Mouse (Mus musculus) macrophage (primary cell): ENCODE results near the gene Slfn8. TPM values are rescaled to one million over a fixed set of nuclear protein-coding genes. Genes with fewer than 3 reads are reported as not detected.
"Not testable (repeated sequence)": the region's sequence is repeated elsewhere in the genome, so short reads cannot be mapped to it uniquely, and the experiment has no call there.

ENCODE experiments used
- H3K27ac ChIP-seq: fragments of 350-480 bp; formaldehyde crosslinking; 2 replicates; pipeline ENCODE4 v1.9.0; 2021
- H3K36me3 ChIP-seq: fragments of 350-480 bp; formaldehyde crosslinking; 2 replicates; pipeline ENCODE4 v1.9.0; 2021; ENCODE audit errors: inconsistent target
- H3K4me3 ChIP-seq: fragments of 350-480 bp; formaldehyde crosslinking; 2 replicates; pipeline ENCODE4 v1.9.0; 2021; ENCODE audit errors: inconsistent target
- H3K79me2 ChIP-seq: fragments of 350-480 bp; formaldehyde crosslinking; 2 replicates; pipeline ENCODE4 v1.9.0; 2021; ENCODE audit errors: inconsistent target
- WGBS: methylation state at CpG from one replicate; pipeline ENCODE4 v1.1.7; 2026; ENCODE audit warnings: inconsistent platforms; ENCODE audit not compliant: missing documents; 5-methylcytosine and 5-hydroxymethylcytosine counted together
- polyA plus RNA-seq: library from polyadenylated mRNA; stranded (reverse); fragments of 250-400 nt; gene quantifications from 3 replicates; pipeline ENCODE4 v1.2.4, GENCODE M21; 2018; ENCODE audit warnings: inconsistent platforms

Slfn8 gene
- polyA plus RNA-seq, 1 experiment from 2014 or later, result 83.5 TPM

DNA sequence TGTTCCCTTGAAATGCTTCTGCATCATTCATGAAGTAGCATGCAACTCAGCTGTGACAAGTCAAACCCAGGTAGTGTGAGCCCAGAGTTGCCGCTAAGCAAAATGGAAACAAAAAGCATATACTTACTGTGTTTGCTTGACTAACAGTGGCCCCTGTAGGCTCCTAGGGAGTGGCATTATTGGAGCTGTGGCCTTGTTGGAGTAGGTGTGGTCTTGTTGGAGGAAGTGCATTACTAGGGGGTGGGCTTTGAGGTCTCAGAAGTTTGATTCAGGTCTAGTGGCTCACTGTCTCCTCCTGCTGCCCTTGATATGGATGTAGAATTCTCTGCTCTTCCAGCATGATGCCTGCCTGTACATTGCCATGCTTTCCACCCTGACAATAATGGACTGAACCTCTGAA, 19.7 kb upstream of the Slfn8 start:
- Histone ChIP-seq H3K27ac (peak overlapping the region; percentile 96), H3K4me3 (peak overlapping the region; percentile 54), H3K79me2 (peaks cover 37% of the 10 kb centered on the region), H3K36me3 (peaks cover 23% of the 10 kb centered on the region)
- no CpG with 5 or more reads among the region's 1 CpGs for WGBS

DNA sequence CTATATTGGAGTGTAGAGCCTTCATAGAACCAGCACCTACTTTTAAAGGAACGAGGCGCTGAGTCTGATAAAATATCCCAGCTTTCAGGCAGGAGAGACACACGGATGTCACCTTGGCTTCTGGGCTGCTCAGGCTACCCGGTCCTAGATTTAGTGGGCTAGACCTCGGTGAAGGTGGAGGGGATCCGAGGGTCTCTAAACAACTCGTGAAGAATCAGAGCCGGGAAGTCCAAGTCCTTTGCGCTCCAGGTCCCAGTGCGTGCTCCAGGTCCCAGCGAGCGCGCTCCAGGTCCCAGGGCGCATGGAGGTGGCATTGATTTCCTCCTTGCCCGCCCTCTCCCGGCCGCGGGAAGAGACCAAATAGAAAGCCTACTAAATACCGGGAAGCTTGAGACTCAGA, 19.2 kb upstream of the Slfn8 start:
- Histone ChIP-seq H3K79me2 (peaks cover 42% of the 10 kb centered on the region), H3K27ac (peak overlapping the region; percentile 96), H3K4me3 (peak overlapping the region; percentile 54), H3K36me3 (peaks cover 28% of the 10 kb centered on the region)
- WGBS, result 5% methylated on average over 19 of the region's 19 CpGs

DNA sequence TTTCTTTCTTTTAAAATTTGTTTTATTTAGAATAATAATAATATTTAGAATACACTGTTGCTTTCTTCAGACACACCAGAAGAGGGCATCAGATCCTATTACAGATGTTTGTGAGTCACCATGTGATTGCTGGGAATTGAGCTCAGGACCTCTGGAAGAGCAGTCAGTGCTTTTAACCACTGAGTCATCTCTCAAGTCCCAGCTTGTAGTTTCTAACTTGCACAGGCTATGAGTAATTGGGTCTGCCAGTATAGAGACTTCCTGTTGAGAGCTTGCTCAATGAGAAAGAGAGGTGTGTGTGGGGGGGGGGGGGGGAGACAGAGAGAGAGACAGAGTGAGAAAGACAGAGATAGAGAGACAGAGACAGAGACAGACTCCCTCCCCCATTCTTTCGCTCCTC, 18.5 kb upstream of the Slfn8 start:
- H3K36me3 ChIP-seq, result peaks cover 35% of the 10 kb centered on the region
- H3K79me2 ChIP-seq, result peaks cover 49% of the 10 kb centered on the region
- WGBS, result 55% methylated on average over 1 of the region's 1 CpGs
- peak overlapping the region; percentile 54 for H3K4me3 ChIP-seq
- H3K27ac ChIP-seq, result peak overlapping the region; percentile 96

DNA sequence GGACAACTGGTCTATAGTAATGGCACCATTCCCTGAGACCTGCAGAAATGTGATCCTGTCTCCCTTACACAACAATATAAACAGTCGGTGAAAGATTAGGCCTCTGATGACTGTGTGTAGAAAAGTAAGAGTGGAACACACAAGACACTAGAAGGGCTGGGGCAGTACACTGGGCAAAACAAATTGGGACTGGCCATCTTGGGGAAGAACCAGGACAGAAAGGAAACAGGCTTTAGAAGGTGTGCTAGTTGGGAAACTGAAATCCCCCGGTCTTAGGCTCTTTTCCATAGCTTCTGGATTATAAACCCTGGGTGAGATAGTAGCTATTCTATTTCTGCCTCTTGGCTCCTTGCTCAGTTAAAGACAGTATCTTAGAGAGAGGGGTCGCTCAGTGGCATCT, 18.1 kb upstream of the Slfn8 start:
- H3K4me3 ChIP-seq, result not testable (repeated sequence)
- H3K79me2 ChIP-seq, result peaks cover 53% of the 10 kb centered on the region
- 83% methylated on average over 3 of the region's 3 CpGs for WGBS
- peaks cover 40% of the 10 kb centered on the region for H3K36me3 ChIP-seq
- H3K27ac ChIP-seq, result peak overlapping the region; percentile 96

DNA sequence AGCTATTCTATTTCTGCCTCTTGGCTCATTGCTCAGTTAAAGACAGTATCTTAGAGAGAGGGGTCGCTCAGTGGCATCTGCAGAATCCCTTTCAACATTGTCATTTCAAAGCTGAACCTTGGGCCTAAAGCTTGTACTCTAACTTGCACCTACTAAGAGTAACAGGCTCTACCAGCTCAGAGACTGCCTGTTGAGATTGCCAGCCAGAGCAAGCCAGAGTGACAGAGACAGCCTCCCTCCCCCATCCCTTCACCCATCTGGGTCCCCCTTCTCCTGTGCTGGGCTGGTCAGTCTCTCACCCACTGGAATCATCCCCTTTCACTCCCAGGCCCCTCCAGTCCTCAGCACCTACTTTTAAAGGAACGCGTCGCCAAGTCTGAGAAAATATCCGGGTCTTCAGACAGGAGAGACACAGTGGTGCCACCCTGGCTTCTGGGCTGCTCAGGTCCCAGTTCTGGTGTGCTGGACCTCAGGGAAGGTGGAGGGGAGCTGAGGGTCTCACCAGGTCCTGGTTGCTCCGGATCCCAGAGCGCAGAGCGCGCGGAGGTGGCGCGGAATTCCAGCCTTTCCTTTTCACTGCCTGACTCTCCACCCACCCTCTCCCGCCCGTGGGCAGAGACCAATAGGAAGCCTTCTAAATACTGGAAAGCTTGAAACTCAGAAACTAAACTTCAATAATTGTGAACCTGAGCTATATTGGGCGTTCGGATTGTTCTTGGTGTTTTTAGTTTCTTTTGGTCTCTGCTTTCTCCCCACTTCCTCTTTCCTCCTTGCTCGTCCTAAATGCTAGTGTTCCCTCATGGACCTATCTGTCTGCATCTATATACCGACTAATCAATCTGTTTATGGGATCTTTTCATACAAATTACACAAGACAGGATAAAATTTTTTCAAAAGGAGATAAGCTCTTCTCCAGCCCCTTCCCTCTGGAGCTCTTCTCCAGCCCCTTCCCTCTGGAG, 770 bp downstream of the Slfn8 start:
- peaks cover 30% of the 10 kb centered on the region for H3K36me3 ChIP-seq
- H3K79me2 ChIP-seq, result peaks cover 58% of the 10 kb centered on the region
- 16% methylated on average over 14 of the region's 18 CpGs for WGBS
- peak overlapping the region; percentile 83 for H3K4me3 ChIP-seq
- peak overlapping the region; percentile 99 for H3K27ac ChIP-seq

DNA sequence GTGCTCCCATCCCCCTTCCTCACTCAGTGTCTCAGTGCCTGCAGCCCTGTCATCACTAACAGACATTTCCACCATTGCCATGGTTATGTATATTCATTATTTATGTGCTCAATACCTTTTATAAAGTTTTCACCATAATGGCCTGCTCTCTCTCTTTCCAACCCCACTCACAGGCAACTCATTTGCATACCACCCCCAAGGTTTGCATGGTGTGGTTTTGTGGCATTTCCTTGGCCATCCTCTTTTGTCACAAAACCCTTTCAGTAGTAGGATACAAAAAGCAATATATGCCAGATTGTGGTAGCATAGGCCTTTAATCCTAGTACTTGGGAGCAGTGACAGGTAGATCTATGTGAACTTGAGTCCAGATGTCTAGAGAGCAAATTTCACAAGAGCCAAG, 4.5 kb downstream of the Slfn8 start:
- H3K36me3 ChIP-seq, result peaks cover 67% of the 10 kb centered on the region
- no peak overlapping the region for H3K27ac ChIP-seq
- H3K4me3 ChIP-seq, result no peak overlapping the region
- peaks cover 96% of the 10 kb centered on the region for H3K79me2 ChIP-seq

DNA sequence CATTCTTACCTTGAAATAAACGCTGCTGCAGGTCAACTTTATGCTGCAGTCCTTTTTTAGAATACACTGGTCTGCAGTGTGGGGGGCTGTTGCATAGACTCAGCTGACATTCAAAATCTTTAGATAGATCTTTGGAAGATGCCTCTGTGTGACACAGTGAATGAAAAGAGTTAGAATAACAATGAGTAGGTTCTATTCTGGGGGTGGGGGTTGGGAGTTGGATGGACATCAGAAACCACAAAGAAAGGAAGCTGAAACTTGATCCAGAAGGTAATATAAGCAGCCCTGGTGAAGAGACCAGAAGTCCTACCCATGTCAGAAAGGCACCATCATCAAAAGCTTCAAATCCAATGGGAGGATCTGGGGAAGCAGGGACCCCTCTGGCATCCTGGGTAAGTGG, 7.3 kb downstream of the Slfn8 start:
- 86% methylated on average over 1 of the region's 1 CpGs for WGBS
- H3K27ac ChIP-seq, result no peak overlapping the region
- H3K79me2 ChIP-seq, result peaks cover 100% of the 10 kb centered on the region
- no peak overlapping the region for H3K4me3 ChIP-seq
- peaks cover 95% of the 10 kb centered on the region for H3K36me3 ChIP-seq

DNA sequence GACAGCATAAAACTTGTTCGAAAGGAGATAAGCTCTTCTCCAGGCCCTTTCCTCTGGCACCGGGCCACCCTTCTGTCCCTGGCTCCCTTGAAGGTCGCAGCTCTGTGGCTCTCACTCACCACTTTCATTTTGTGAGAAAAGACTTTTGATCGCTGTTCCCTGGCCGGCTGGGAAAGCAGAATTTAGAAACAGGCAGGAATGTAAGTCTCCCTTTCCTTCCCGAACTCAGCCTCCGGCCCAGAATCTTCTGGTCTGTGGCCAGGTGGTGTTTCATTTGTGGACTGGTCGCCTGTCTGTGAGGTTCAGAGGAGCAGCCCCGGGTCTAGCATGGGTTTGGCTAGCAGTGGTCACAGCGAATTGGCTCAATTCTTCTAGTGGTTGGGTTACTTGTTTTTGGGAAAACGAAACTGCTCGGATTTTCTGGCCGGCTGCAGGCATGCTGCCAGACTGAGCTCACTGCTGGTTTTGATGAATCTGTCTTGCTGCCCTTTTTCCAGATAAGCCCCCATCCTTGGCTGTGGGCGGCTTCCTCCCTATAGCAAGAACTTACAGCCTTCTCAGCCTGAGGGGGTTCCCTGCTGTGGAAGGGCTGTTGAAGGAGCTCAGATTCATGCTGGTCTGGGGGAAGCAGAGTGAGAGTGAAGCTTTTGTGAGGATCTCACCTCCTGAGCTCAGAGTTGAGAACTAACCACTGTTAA, 29.0 kb downstream of the Slfn8 start, which contains the start of gene Slfn9:
Slfn9 (minus strand) TSS at position 362 of the 698 bp plus-strand sequence.
- H3K27ac ChIP-seq, result peak within 1 kb of the TSS; percentile 86
- peaks cover 46% of the 10 kb centered on the region for H3K79me2 ChIP-seq
- H3K4me3 ChIP-seq, result peak within 1 kb of the TSS; percentile 58
- WGBS, result 6% methylated on average over 14 of the region's 14 CpGs
- H3K36me3 ChIP-seq, result peaks cover 9% of the 10 kb centered on the region; the same call in 1 of the 2 replicates

DNA sequence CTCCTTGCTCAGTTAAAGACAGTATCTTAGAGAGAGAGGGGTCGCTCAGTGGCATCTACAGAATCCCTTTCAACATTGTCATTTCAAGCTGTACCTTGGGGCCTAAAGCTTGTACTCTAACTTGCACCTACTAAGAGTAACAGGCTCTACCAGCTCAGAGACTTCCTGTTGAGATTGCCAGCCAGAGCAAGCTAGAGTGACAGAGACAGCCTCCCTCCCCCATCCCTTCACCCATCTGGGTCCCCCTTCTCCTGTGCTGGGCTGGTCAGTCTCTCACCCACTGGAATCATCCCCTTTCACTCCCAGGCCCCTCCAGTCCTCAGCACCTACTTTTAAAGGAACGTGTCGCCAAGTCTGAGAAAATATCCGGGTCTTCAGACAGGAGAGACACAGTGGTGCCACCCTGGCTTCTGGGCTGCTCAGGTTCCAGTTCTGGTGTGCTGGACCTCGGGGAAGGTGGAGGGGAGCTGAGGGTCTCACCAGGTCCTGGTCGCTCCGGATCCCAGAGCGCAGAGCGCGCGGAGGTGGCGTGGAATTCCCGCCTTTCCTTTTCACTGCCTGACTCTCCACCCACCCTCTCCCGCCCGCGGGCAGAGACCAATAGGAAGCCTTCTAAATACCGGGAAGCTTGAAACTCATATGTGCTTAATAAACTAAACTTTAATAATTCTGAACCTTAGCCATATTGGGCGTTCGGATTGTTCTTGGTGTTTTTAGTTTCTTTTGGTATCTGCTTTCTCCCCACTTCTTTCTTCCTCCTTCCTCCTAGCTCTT, 29.8 kb downstream of the Slfn8 start:
- Histone ChIP-seq H3K79me2 (peaks cover 55% of the 10 kb centered on the region), H3K27ac (peak overlapping the region; percentile 86), H3K4me3 (peak overlapping the region; percentile 58)
- 16% methylated on average over 19 of the region's 19 CpGs for WGBS
- not testable (repeated sequence) for H3K36me3 ChIP-seq

DNA sequence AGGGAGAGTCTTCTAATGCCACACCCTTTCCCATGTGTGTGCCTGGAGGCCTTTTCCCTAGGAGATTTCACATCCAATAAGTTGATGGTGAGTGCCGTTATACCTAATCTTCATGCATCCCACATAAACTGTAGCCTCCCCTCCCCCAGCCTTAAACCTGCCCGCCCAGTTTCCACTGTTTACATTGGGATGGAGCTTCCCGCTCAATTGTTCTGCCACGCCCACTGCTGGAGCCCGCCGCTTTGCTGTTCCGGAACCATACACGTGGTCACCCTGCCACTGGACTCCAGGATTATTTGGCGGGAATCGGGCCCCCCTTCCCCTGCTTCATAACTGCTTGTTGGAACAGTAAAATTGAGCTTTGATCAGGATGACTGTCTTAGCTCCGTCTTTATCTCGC, 31.3 kb downstream of the Slfn8 start:
- peak overlapping the region; percentile 58 for H3K4me3 ChIP-seq
- WGBS, result 82% methylated on average over 12 of the region's 12 CpGs
- no peak overlapping the region for H3K27ac ChIP-seq

DNA sequence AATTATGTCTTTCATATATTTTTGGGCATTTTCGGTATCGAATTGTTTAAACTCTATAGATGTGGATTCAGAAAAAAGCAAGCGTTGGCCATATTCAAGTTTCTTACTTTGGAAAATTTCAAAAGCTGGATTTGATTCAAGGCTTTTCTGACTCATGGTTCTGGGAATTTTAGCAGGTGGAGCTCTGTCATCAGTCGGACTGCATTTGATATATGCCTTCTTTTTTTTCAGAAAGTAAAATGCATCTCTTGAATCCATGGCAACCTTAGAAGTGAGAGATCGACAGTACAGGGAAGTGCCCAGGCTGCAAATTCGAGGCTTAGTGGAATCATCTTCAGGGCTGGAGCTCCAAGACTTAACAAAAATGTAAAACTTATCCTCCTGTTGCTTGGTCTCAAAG, 33.0 kb downstream of the Slfn8 start:
- Histone ChIP-seq H3K36me3 (peaks cover 32% of the 10 kb centered on the region), H3K79me2 (peaks cover 63% of the 10 kb centered on the region), H3K27ac (no peak overlapping the region), H3K4me3 (no peak overlapping the region)
- WGBS, result 89% methylated on average over 6 of the region's 6 CpGs

More for the DNA sequence above, 31.3 kb downstream of the Slfn8 start:
- Histone ChIP-seq H3K36me3 (peaks cover 23% of the 10 kb centered on the region), H3K79me2 (peaks cover 63% of the 10 kb centered on the region)

DNA sequence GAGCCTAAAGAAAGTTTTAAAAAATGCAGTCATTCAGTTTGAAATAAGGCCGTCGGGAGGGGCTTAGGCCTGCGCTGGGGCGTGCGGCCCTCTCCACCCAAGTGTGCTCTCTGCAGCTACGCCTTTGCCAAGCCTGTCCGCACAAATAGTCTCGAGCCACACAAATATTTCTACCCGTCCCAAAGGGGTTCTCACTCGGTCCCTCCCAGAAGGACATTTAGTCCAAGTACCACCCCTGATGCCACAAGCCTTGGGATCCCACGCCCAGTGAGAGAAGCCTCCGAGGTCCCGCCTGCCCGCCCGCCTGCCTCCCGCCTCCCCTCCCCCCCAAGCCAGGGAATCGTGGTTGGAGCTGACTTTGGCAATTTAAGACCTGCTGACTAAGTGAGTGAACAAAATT, 37.4 kb downstream of the Slfn8 start:
- no peak overlapping the region for H3K27ac ChIP-seq

DNA sequence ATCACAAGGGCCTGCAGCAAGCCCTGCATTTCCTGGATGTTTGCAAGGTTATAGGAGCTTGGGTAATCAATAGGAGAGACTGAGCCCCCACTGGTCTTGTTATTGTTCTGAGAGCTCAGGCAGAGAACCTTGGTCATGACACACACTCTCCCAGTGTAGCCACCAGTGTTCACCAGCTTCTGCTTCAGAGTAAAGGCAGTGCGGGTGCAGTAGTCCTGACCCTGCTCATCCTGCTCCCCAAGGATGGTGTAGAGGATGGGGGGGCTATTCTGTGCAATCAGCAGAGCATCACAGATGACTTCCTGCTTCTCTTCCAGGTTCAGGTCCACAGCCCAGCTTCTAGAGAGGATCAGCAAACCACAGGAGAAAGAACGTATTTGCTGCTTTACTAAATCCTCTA, 38.2 kb downstream of the Slfn8 start:
- WGBS, result 80% methylated on average over 2 of the region's 2 CpGs
- not testable (repeated sequence) for H3K4me3 ChIP-seq, H3K27ac ChIP-seq
- peaks cover 51% of the 10 kb centered on the region for H3K36me3 ChIP-seq
- H3K79me2 ChIP-seq, result peaks cover 25% of the 10 kb centered on the region

More for the DNA sequence above, 37.4 kb downstream of the Slfn8 start:
- peaks cover 58% of the 10 kb centered on the region for H3K36me3 ChIP-seq
- no peak overlapping the region for H3K4me3 ChIP-seq
- WGBS, result 90% methylated on average over 13 of the region's 17 CpGs
- H3K79me2 ChIP-seq, result peaks cover 32% of the 10 kb centered on the region

DNA sequence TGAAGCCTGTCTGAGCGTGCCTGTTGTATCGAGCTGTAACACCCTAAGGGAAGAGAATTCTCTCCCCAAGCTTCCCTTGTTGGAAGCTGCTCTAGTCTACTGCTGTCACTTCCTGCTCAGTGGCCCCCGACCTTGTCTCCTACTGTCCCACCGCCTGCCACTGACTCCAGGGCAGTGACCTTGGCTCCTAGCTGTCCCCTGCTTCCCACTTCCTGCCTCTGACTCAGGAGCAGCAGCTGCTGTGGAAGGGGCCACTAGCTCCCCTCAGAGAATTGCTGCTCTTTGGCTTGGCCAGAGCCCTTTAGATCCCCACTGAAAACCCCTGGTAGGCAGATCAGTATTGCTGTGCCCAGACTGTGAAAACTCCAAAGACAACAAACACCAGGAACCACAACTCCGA, 46.7 kb downstream of the Slfn8 start:
- no peak overlapping the region for H3K27ac ChIP-seq
- 56% methylated on average over 4 of the region's 5 CpGs for WGBS
- no peaks in the 10 kb centered on the region for H3K79me2 ChIP-seq
- H3K36me3 ChIP-seq, result no peaks in the 10 kb centered on the region
- no peak overlapping the region for H3K4me3 ChIP-seq
